Mouse (Mus musculus) intestine, embryonic 15.5 days (tissue): ENCODE measurements around the gene Aknad1. TPM values are rescaled to one million over a fixed set of nuclear protein-coding genes. Genes with fewer than 3 reads are reported as not detected.

Experiments used
- ATAC-seq: fragments of 200-750 bp; cut with Nextera tagmentation; 2 replicates; pipeline ENCODE4 v1.8.0; 2017; ENCODE audit warnings: moderate TSS enrichment, moderate library complexity
- H3K27ac ChIP-seq: fragments of 300-500 bp; sonication (generic); 2 replicates; pipeline ENCODE4 v1.5.1; 2015; ENCODE audit warnings: mild to moderate bottlenecking, inconsistent platforms
- H3K27me3 ChIP-seq: fragments of 300-500 bp; sonication (generic); replicated peaks from 2 replicates; pipeline ENCODE4 v1.6.1; 2015; ENCODE audit warnings: inconsistent platforms
- H3K36me3 ChIP-seq: fragments of 300-500 bp; sonication (generic); 2 replicates; pipeline ENCODE4 v1.6.1; 2015; ENCODE audit warnings: inconsistent platforms
- H3K4me1 ChIP-seq: fragments of 300-500 bp; sonication (generic); replicated peaks from 2 replicates; pipeline ENCODE4 v1.6.1; 2015; ENCODE audit warnings: inconsistent platforms
- H3K4me2 ChIP-seq: fragments of 300-500 bp; sonication (generic); replicated peaks from 2 replicates; pipeline ENCODE4 v1.6.1; 2015; ENCODE audit warnings: mild to moderate bottlenecking, inconsistent platforms
- H3K4me3 ChIP-seq: fragments of 300-500 bp; sonication (generic); replicated peaks from 2 replicates; pipeline ENCODE4 v1.5.1; 2015; ENCODE audit warnings: inconsistent platforms
- H3K9ac ChIP-seq: fragments of 300-500 bp; sonication (generic); 2 replicates; pipeline ENCODE4 v1.6.1; 2015; ENCODE audit warnings: inconsistent platforms
- H3K9me3 ChIP-seq: fragments of 300-500 bp; sonication (generic); 2 replicates; pipeline ENCODE4 v1.6.1; 2016; ENCODE audit warnings: inconsistent platforms
- whole genome bisulfite sequencing: fragments of 180-500 bp; shearing (Covaris S2); methylation state at CpG from one replicate; pipeline ENCODE4 v1.1.7; 2015; 5-methylcytosine and 5-hydroxymethylcytosine counted together
- polyA plus RNA-seq: library from polyadenylated mRNA; unstranded; fragments of >200 nt; fragmentation: Nextera tagmentation; extraction: Ambion mirVana; gene quantifications from 2 replicates; pipeline ENCODE4 v1.2.1, GENCODE M21; 2015

Aknad1 gene
- 0.10 TPM in 1 of 2 replicates, not detected in the other for polyA plus RNA-seq

- Histone ChIP-seq H3K36me3 (no peaks in the 10 kb centered on the region), H3K9me3 (no peaks in the 10 kb centered on the region), H3K27ac (no peak within 1 kb of the TSS), H3K4me1 (no peaks in the 10 kb centered on the region), H3K9ac (no peak within 1 kb of the TSS), H3K27me3 (no peaks in the 10 kb centered on the region), H3K4me2 (no peak within 1 kb of the TSS), H3K4me3 (no peak within 1 kb of the TSS)
- 71% methylated on average over 8 of the region's 8 CpGs for WGBS
- ATAC-seq = no peak
These were observed at the start of gene Aknad1 for GRCm38 (mm10) chr3:108739045-108739708. Aknad1 (plus strand) TSS chr3:108739658.

GRCm38 (mm10) chr3:108689979-108690378 is 49.5 kb upstream of the Aknad1 start:
- ATAC-seq = no peak
- Histone ChIP-seq H3K4me1 (no peaks in the 10 kb centered on the region), H3K27ac (no peak overlapping the region), H3K9ac (no peak overlapping the region), H3K4me2 (no peak overlapping the region), H3K27me3 (no peaks in the 10 kb centered on the region), H3K4me3 (no peak overlapping the region), H3K9me3 (no peaks in the 10 kb centered on the region), H3K36me3 (peaks cover 28% of the 10 kb centered on the region)
- 68% methylated on average over 4 of the region's 4 CpGs for WGBS

- no peak overlapping the region for H3K4me2 ChIP-seq
- WGBS = 72% methylated on average over 9 of the region's 9 CpGs
- H3K27ac ChIP-seq = no peak overlapping the region
- H3K27me3 ChIP-seq = no peaks in the 10 kb centered on the region
- peak; percentile 17; the same call in 1 of the 2 replicates for ATAC-seq
- no peaks in the 10 kb centered on the region for H3K9me3 ChIP-seq
- H3K4me1 ChIP-seq = no peaks in the 10 kb centered on the region
- H3K36me3 ChIP-seq = peaks cover 26% of the 10 kb centered on the region; the same call in 1 of the 2 replicates
- H3K4me3 ChIP-seq = no peak overlapping the region
- no peak overlapping the region for H3K9ac ChIP-seq
These were observed 45.1 kb upstream of the Aknad1 start for GRCm38 (mm10) chr3:108694321-108694720.

- 91% methylated on average over 8 of the region's 8 CpGs for WGBS
- peaks cover 25% of the 10 kb centered on the region; the same call in 1 of the 2 replicates for H3K36me3 ChIP-seq
- H3K9me3 ChIP-seq = no peaks in the 10 kb centered on the region
- no peak overlapping the region for H3K4me2 ChIP-seq
- no peaks in the 10 kb centered on the region for H3K4me1 ChIP-seq
- no peak overlapping the region for H3K4me3 ChIP-seq
- H3K27me3 ChIP-seq = no peaks in the 10 kb centered on the region
- no peak overlapping the region for H3K9ac ChIP-seq
- ATAC-seq = no peak
- H3K27ac ChIP-seq = no peak overlapping the region
These were observed 40.8 kb upstream of the Aknad1 start for GRCm38 (mm10) chr3:108698662-108699061.

- Histone ChIP-seq H3K9me3 (no peaks in the 10 kb centered on the region), H3K27ac (no peak overlapping the region), H3K27me3 (no peaks in the 10 kb centered on the region), H3K9ac (no peak overlapping the region), H3K4me3 (no peak overlapping the region), H3K4me1 (no peaks in the 10 kb centered on the region), H3K36me3 (peaks cover 21% of the 10 kb centered on the region; the same call in 1 of the 2 replicates), H3K4me2 (no peak overlapping the region)
- WGBS = 84% methylated on average over 4 of the region's 4 CpGs
- ATAC-seq = no peak
These were observed 39.7 kb upstream of the Aknad1 start for GRCm38 (mm10) chr3:108699786-108700185.

- Histone ChIP-seq H3K27me3 (no peaks in the 10 kb centered on the region), H3K27ac (no peak overlapping the region), H3K4me1 (no peaks in the 10 kb centered on the region), H3K36me3 (peaks cover 13% of the 10 kb centered on the region; the same call in 1 of the 2 replicates), H3K9me3 (no peaks in the 10 kb centered on the region), H3K4me3 (no peak overlapping the region), H3K9ac (no peak overlapping the region), H3K4me2 (no peak overlapping the region)
- no peak for ATAC-seq
- WGBS = 77% methylated on average over 1 of the region's 1 CpGs
These were observed 38.2 kb upstream of the Aknad1 start for GRCm38 (mm10) chr3:108701256-108701655.

GRCm38 (mm10) chr3:108702789-108703188 is 36.7 kb upstream of the Aknad1 start:
- no peak overlapping the region for H3K4me3 ChIP-seq
- H3K9ac ChIP-seq = no peak overlapping the region
- no peak overlapping the region for H3K4me2 ChIP-seq
- H3K27me3 ChIP-seq = no peaks in the 10 kb centered on the region
- 95% methylated on average over 8 of the region's 8 CpGs for WGBS
- H3K36me3 ChIP-seq = peaks cover 8% of the 10 kb centered on the region; the same call in 1 of the 2 replicates
- H3K27ac ChIP-seq = no peak overlapping the region
- no peaks in the 10 kb centered on the region for H3K9me3 ChIP-seq
- no peak for ATAC-seq
- no peaks in the 10 kb centered on the region for H3K4me1 ChIP-seq

- H3K27me3 ChIP-seq = no peaks in the 10 kb centered on the region
- no peak overlapping the region for H3K9ac ChIP-seq
- H3K4me2 ChIP-seq = no peak overlapping the region
- ATAC-seq = no peak
- 92% methylated on average over 5 of the region's 5 CpGs for WGBS
- no peak overlapping the region for H3K4me3 ChIP-seq
- no peak overlapping the region for H3K27ac ChIP-seq
- H3K36me3 ChIP-seq = no peaks in the 10 kb centered on the region
- H3K9me3 ChIP-seq = no peaks in the 10 kb centered on the region
- H3K4me1 ChIP-seq = peaks cover 7% of the 10 kb centered on the region; the same call in 1 of the 2 replicates
These were observed 28.2 kb upstream of the Aknad1 start for GRCm38 (mm10) chr3:108711296-108711695.

GRCm38 (mm10) chr3:108713065-108713675 is 26.3 kb upstream of the Aknad1 start:
- ATAC-seq = peak; percentile 25; the same call in 1 of the 2 replicates
- Histone ChIP-seq H3K27me3 (no peaks in the 10 kb centered on the region), H3K27ac (peak overlapping the region; percentile 2; the same call in 1 of the 2 replicates), H3K4me2 (no peak overlapping the region), H3K4me3 (no peak overlapping the region), H3K4me1 (peaks cover 7% of the 10 kb centered on the region; the same call in 1 of the 2 replicates), H3K9me3 (no peaks in the 10 kb centered on the region), H3K9ac (no peak overlapping the region), H3K36me3 (no peaks in the 10 kb centered on the region)
- 37% methylated on average over 3 of the region's 3 CpGs for WGBS

GRCm38 (mm10) chr3:108714837-108715236 is 24.6 kb upstream of the Aknad1 start:
- WGBS = 70% methylated on average over 4 of the region's 4 CpGs
- Histone ChIP-seq H3K4me2 (no peak overlapping the region), H3K4me3 (no peak overlapping the region), H3K27me3 (no peaks in the 10 kb centered on the region), H3K36me3 (no peaks in the 10 kb centered on the region), H3K4me1 (peaks cover 7% of the 10 kb centered on the region; the same call in 1 of the 2 replicates), H3K27ac (no peak overlapping the region), H3K9me3 (no peaks in the 10 kb centered on the region), H3K9ac (no peak overlapping the region)
- ATAC-seq = peak; percentile 85

GRCm38 (mm10) chr3:108717896-108718502 is 21.5 kb upstream of the Aknad1 start:
- H3K4me2 ChIP-seq = no peak overlapping the region
- peaks cover 14% of the 10 kb centered on the region for H3K4me1 ChIP-seq
- no peak for ATAC-seq
- H3K9ac ChIP-seq = no peak overlapping the region
- H3K27me3 ChIP-seq = no peaks in the 10 kb centered on the region
- no peaks in the 10 kb centered on the region for H3K36me3 ChIP-seq
- WGBS = 73% methylated on average over 3 of the region's 3 CpGs
- H3K4me3 ChIP-seq = no peak overlapping the region
- H3K27ac ChIP-seq = no peak overlapping the region
- H3K9me3 ChIP-seq = no peaks in the 10 kb centered on the region

GRCm38 (mm10) chr3:108719357-108719756 is 20.1 kb upstream of the Aknad1 start:
- H3K4me1 ChIP-seq = peaks cover 13% of the 10 kb centered on the region
- H3K27ac ChIP-seq = no peak overlapping the region
- H3K4me3 ChIP-seq = no peak overlapping the region
- H3K36me3 ChIP-seq = no peaks in the 10 kb centered on the region
- no peaks in the 10 kb centered on the region for H3K9me3 ChIP-seq
- 76% methylated on average over 2 of the region's 2 CpGs for WGBS
- peak overlapping the region; percentile 16 for H3K4me2 ChIP-seq
- no peak for ATAC-seq
- no peaks in the 10 kb centered on the region for H3K27me3 ChIP-seq
- no peak overlapping the region for H3K9ac ChIP-seq
